Mouse (Mus musculus): ENCODE data around the gene Narfl. TPM values are rescaled to one million over a fixed set of nuclear protein-coding genes. Genes with fewer than 3 reads are reported as not detected.

The Narfl gene
- 10 to 100 TPM; 19.4 to 24.0 TPM for polyA plus RNA-seq (2012; fragmentation: generic; extraction: Trizol)

GRCm38 (mm10) chr17:25773549-25774120, at the start of gene Narfl:
Gene Narfl (plus strand): TSS chr17:25773776.

GRCm38 (mm10) chr17:25727265-25728008, 46.1 kb upstream of the Narfl start, which contains the start of the genes Chtf18 and Rpusd1:
Gene Chtf18 (minus strand): TSS chr17:25727419.
Gene Rpusd1 (plus strand): TSS chr17:25727670.

GRCm38 (mm10) chr17:25735745-25736144, 37.8 kb upstream of the Narfl start, which contains the start of gene Mslnl:
Gene Mslnl (plus strand): TSS chr17:25736042.

DNA sequence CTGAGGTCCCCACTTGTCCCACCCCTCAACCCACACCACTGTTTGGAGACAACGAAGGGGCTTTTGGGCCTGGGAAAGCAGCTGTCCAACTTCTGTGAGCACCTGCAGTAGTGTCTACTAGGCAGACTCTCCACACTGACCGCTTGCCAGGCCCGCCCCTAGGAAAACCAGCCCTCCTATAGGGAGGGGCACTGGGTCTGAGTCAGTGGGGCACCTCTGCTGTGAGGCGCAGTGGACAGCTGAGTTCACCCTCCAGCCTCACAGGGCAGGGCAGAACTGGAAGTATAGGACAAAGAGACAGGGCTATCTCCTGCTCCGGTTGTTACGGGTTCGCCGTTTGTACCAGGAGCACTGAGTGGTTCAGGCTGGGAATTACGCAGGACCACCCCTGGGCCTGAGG, 19.3 kb upstream of the Narfl start, which contains the start of gene Msln:
Gene Msln (minus strand): TSS at position 138 of the 400 bp plus-strand sequence.

DNA sequence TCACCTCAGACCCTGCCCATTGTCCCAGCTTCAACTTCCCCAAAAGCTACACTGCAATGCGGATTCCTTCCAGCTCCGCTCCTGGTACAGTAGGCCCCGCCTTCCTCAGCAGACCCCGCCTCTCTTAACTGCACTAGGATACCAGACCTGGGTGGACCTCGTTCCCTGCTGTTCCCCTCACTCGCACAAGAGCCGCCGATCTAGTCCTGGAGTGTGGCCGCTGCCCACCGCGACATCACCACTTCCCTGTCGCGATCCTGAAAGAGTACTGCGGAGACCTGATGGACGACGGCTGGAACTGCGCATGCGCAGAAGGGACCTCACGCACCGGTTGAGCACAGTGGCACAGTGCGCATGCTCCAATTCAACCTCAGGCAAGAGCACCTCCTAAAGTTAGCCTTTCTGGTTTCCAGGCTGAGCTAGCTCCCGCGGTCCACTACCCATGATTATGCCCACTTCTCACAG, 11.7 kb downstream of the Narfl start, which contains the start of gene Haghl:
Gene Haghl (minus strand): TSS at position 393 of the 465 bp plus-strand sequence.

GRCm38 (mm10) chr17:25786280-25786679, 12.7 kb downstream of the Narfl start, which contains the start of gene Ccdc78:
Gene Ccdc78 (plus strand): TSS chr17:25786580.

GRCm38 (mm10) chr17:25792615-25793014, 19.0 kb downstream of the Narfl start, which contains the start of gene Fam173a:
Gene Fam173a (minus strand): TSS chr17:25792901.

GRCm38 (mm10) chr17:25795609-25796092, 22.1 kb downstream of the Narfl start, which contains the start of gene AC134908.4:
Gene AC134908.4 (minus strand): TSS chr17:25795659.

DNA sequence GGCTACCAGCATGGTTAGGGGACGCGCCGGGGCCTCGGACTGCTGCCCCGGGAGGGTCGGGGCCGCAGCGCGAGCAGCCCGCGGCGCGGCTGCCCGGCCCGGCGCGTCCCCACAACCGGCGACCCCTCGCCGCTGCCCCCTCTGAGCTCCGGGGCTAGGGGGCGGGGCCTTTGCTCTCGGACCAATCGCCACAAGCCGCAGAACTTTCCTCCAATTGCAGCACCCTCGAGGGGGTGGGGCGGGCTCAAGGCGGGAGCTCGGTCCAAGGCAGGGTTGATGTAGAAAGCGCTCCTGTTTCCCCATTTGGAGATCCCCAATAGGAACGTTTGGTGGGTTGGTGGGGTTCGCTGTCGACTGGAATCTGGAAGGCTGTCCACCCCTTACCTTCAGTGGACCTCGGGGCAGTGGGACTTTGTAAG, 23.4 kb downstream of the Narfl start, which contains the start of gene Metrn:
Gene Metrn (minus strand): TSS at position 186 of the 419 bp plus-strand sequence.

GRCm38 (mm10) chr17:25808789-25809605, 35.4 kb downstream of the Narfl start, which contains the start of gene Fbxl16:
Gene Fbxl16 (plus strand): TSS chr17:25809085.

GRCm38 (mm10) chr17:25823452-25823851, 49.9 kb downstream of the Narfl start, which contains the start of gene Wdr24:
Gene Wdr24 (plus strand): TSS chr17:25823627.

DNA sequence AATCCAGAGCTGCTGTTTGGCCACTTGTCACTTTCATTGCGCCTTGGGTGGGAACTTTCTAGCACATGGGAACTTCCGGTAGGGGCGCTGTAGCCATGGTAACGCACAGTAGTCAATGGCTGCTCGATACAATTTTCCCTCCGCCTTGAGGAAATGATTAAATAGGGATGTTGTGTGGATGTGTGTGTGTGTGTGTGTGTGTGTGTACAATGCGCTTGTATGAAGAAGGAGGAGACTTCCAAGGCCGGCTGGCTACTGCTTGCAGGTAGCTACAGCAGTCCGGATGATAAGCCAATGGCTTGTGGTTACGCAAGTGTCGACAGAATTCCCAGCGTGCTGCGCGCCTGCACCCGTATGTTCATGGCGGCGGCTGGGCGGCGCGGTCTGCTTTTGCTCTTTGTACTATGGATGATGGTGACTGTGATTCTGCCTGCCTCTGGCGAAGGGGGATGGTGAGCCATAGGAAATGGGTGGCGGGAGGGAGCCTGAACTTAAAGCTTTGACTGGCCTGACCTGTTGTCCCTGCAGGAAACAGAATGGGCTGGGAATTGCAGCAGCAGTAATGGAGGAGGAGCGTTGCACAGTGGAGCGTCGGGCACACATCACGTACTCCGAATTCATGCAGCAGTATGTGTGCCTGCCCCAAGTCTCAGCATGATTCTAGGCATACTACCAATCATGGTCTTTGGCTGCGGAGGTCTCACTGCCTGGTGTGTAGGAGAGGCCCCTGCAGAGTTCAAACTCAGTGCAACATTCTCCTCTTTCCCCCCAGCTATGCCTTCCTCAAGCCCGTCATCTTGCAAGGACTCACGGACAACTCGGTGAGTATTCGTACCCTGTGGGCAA, 55.4 kb downstream of the Narfl start, which contains the start of gene Jmjd8:
Gene Jmjd8 (plus strand): TSS at position 156 of the 846 bp plus-strand sequence.

Other genes with a start within 250 kb of the Narfl start
- not detected for gene Sox8, start 203.1 kb upstream of the Narfl start, polyA plus RNA-seq (2012; fragmentation: generic; extraction: Trizol)
- gene Lmf1, start 194.7 kb upstream of the Narfl start, polyA plus RNA-seq (2012; fragmentation: generic; extraction: Trizol): 10 to 100 TPM; 19.6 to 27.4 TPM
- gene Gng13, start 56.6 kb upstream of the Narfl start, polyA plus RNA-seq (2012; fragmentation: generic; extraction: Trizol): under 1 TPM; 0.68 to 0.90 TPM
- 10 to 100 TPM; 13.0 to 64.2 TPM for gene Chtf18, start 46.4 kb upstream of the Narfl start, polyA plus RNA-seq (2012; fragmentation: generic; extraction: Trizol)
- gene Rpusd1, start 46.1 kb upstream of the Narfl start, polyA plus RNA-seq (2012; fragmentation: generic; extraction: Trizol): 10 to 100 TPM; 29.8 to 35.4 TPM
- gene Mslnl, start 37.7 kb upstream of the Narfl start, polyA plus RNA-seq (2012; fragmentation: generic; extraction: Trizol): under 1 TPM; 0.01 to 0.05 TPM
- 10 to 100 TPM in 1 of 2 experiments, 1 to 10 TPM in 1; 5.9 to 17.1 TPM for gene Msln, start 19.4 kb upstream of the Narfl start, polyA plus RNA-seq (2012; fragmentation: generic; extraction: Trizol)
- 10 to 100 TPM; 33.9 to 66.4 TPM for gene Haghl, start 11.9 kb downstream of the Narfl start, polyA plus RNA-seq (2012; fragmentation: generic; extraction: Trizol)
- under 1 TPM; 0.11 to 0.14 TPM for gene Ccdc78, start 12.8 kb downstream of the Narfl start, polyA plus RNA-seq (2012; fragmentation: generic; extraction: Trizol)
- gene Fam173a, start 19.1 kb downstream of the Narfl start, polyA plus RNA-seq (2012; fragmentation: generic; extraction: Trizol): 10 to 100 TPM; 89.1 to 99.0 TPM
- gene AC134908.4, start 21.9 kb downstream of the Narfl start, polyA plus RNA-seq (2012; fragmentation: generic; extraction: Trizol): 1 to 10 TPM in 1 of 2 experiments, not detected in 1; 1.4 TPM
- 100 to 1,000 TPM in 1 of 2 experiments, 10 to 100 TPM in 1; 88.0 to 177 TPM for gene Metrn, start 23.4 kb downstream of the Narfl start, polyA plus RNA-seq (2012; fragmentation: generic; extraction: Trizol)
- gene Fbxl16, start 35.3 kb downstream of the Narfl start, polyA plus RNA-seq (2012; fragmentation: generic; extraction: Trizol): under 1 TPM; 0.05 to 0.27 TPM
- gene Wdr24, start 49.9 kb downstream of the Narfl start, polyA plus RNA-seq (2012; fragmentation: generic; extraction: Trizol): 10 to 100 TPM in 1 of 2 experiments, 1 to 10 TPM in 1; 10.0 to 27.6 TPM
- gene Jmjd8, start 55.1 kb downstream of the Narfl start, polyA plus RNA-seq (2012; fragmentation: generic; extraction: Trizol): 10 to 100 TPM; 14.3 to 39.3 TPM
- gene Stub1, start 59.6 kb downstream of the Narfl start, polyA plus RNA-seq (2012; fragmentation: generic; extraction: Trizol): 100 to 1,000 TPM; 242 to 426 TPM
- 1 to 10 TPM in 1 of 2 experiments, under 1 TPM in 1; 0.07 to 1.4 TPM for gene Rhbdl1, start 63.5 kb downstream of the Narfl start, polyA plus RNA-seq (2012; fragmentation: generic; extraction: Trizol)
- 1 to 10 TPM in 1 of 2 experiments, under 1 TPM in 1; 0.06 to 1.5 TPM for gene Gm20683, start 68.0 kb downstream of the Narfl start, polyA plus RNA-seq (2012; fragmentation: generic; extraction: Trizol)
- gene Rhot2, start 71.1 kb downstream of the Narfl start, polyA plus RNA-seq (2012; fragmentation: generic; extraction: Trizol): 10 to 100 TPM; 17.7 to 29.4 TPM
- gene Wdr90, start 87.7 kb downstream of the Narfl start, polyA plus RNA-seq (2012; fragmentation: generic; extraction: Trizol): 10 to 100 TPM; 15.7 to 20.9 TPM
- gene Mcrip2, start 95.0 kb downstream of the Narfl start, polyA plus RNA-seq (2012; fragmentation: generic; extraction: Trizol): 10 to 100 TPM; 19.6 to 60.3 TPM
- gene Mettl26, start 101.3 kb downstream of the Narfl start, polyA plus RNA-seq (2012; fragmentation: generic; extraction: Trizol): 10 to 100 TPM; 39.4 to 53.9 TPM
- 1 to 10 TPM in 1 of 2 experiments, under 1 TPM in 1; 0.22 to 1.1 TPM for gene Wfikkn1, start 107.1 kb downstream of the Narfl start, polyA plus RNA-seq (2012; fragmentation: generic; extraction: Trizol)
- gene Rab40c, start 146.0 kb downstream of the Narfl start, polyA plus RNA-seq (2012; fragmentation: generic; extraction: Trizol): 10 to 100 TPM; 14.7 to 31.1 TPM
- 10 to 100 TPM; 24.9 to 42.4 TPM for gene Pigq, start 171.2 kb downstream of the Narfl start, polyA plus RNA-seq (2012; fragmentation: generic; extraction: Trizol)
- gene Nhlrc4, start 171.2 kb downstream of the Narfl start, polyA plus RNA-seq (2012; fragmentation: generic; extraction: Trizol): under 1 TPM; 0.02 to 0.78 TPM
- under 1 TPM; 0.02 to 0.04 TPM for gene A930017K11Rik, start 178.8 kb downstream of the Narfl start, polyA plus RNA-seq (2012; fragmentation: generic; extraction: Trizol)
- gene Capn15, start 212.0 kb downstream of the Narfl start, polyA plus RNA-seq (2012; fragmentation: generic; extraction: Trizol): 10 to 100 TPM in 1 of 2 experiments, 1 to 10 TPM in 1; 4.7 to 13.1 TPM